Mouse (Mus musculus): ENCODE results near the gene Traip.
A peak's percentile ranks its signal among the peaks of the same experiment; 100 is the strongest.

Traip gene

GRCm38 (mm10) chr9:107923021-107923420, 26.9 kb upstream of the Traip start:
- peak; percentile 48 for DNase-seq (ENCODE audit: low read depth, low spot score)

GRCm38 (mm10) chr9:107923956-107924355, 26.0 kb upstream of the Traip start:
- no peak for DNase-seq (ENCODE audit: low read depth, low spot score)
- Histone ChIP-seq H3K36me3 (ENCODE audit: control insufficient read depth, insufficient read depth, low read length, poor library complexity, severe bottlenecking) (no peaks in the 10 kb centered on the region), H3K27me3 (ENCODE audit: control insufficient read depth, insufficient read depth, low read length, poor library complexity, severe bottlenecking) (no peaks in the 10 kb centered on the region)

More at GRCm38 (mm10) chr9:107923021-107923420, 26.9 kb upstream of the Traip start:
- no peaks in the 10 kb centered on the region for H3K27me3 ChIP-seq (ENCODE audit: control insufficient read depth, insufficient read depth, low read length, poor library complexity, severe bottlenecking)
- no peaks in the 10 kb centered on the region for H3K36me3 ChIP-seq (ENCODE audit: control insufficient read depth, insufficient read depth, low read length, poor library complexity, severe bottlenecking)

GRCm38 (mm10) chr9:107925251-107925650, 24.7 kb upstream of the Traip start:
- DNase-seq (ENCODE audit: low read depth, low spot score), result no peak
- Histone ChIP-seq H3K36me3 (ENCODE audit: control insufficient read depth, insufficient read depth, low read length, poor library complexity, severe bottlenecking) (no peaks in the 10 kb centered on the region), H3K27me3 (ENCODE audit: control insufficient read depth, insufficient read depth, low read length, poor library complexity, severe bottlenecking) (no peaks in the 10 kb centered on the region)

- H3K27me3 ChIP-seq (ENCODE audit: control insufficient read depth, insufficient read depth, low read length, poor library complexity, severe bottlenecking), result no peaks in the 10 kb centered on the region
- no peak for DNase-seq (ENCODE audit: low read depth, low spot score)
- no peaks in the 10 kb centered on the region for H3K36me3 ChIP-seq (ENCODE audit: control insufficient read depth, insufficient read depth, low read length, poor library complexity, severe bottlenecking)
Observed at GRCm38 (mm10) chr9:107926920-107927420, 23.0 kb upstream of the Traip start.

GRCm38 (mm10) chr9:107927749-107928148, 22.2 kb upstream of the Traip start:
- H3K36me3 ChIP-seq (ENCODE audit: control insufficient read depth, insufficient read depth, low read length, poor library complexity, severe bottlenecking), result no peaks in the 10 kb centered on the region
- no peaks in the 10 kb centered on the region for H3K27me3 ChIP-seq (ENCODE audit: control insufficient read depth, insufficient read depth, low read length, poor library complexity, severe bottlenecking)
- DNase-seq (ENCODE audit: low read depth, low spot score), result no peak

- Histone ChIP-seq H3K27me3 (ENCODE audit: control insufficient read depth, insufficient read depth, low read length, poor library complexity, severe bottlenecking) (no peaks in the 10 kb centered on the region), H3K36me3 (ENCODE audit: control insufficient read depth, insufficient read depth, low read length, poor library complexity, severe bottlenecking) (no peaks in the 10 kb centered on the region)
- no peak for DNase-seq (ENCODE audit: low read depth, low spot score)
Observed at GRCm38 (mm10) chr9:107928169-107928568, 21.8 kb upstream of the Traip start, which contains the start of gene Actl11. Gene Actl11 (plus strand): TSS chr9:107928469.

GRCm38 (mm10) chr9:107932221-107932620, 17.7 kb upstream of the Traip start:
- Histone ChIP-seq H3K36me3 (ENCODE audit: control insufficient read depth, insufficient read depth, low read length, poor library complexity, severe bottlenecking) (no peaks in the 10 kb centered on the region), H3K27me3 (ENCODE audit: control insufficient read depth, insufficient read depth, low read length, poor library complexity, severe bottlenecking) (no peaks in the 10 kb centered on the region)
- no peak for DNase-seq (ENCODE audit: low read depth, low spot score)

- Histone ChIP-seq H3K27me3 (ENCODE audit: control insufficient read depth, insufficient read depth, low read length, poor library complexity, severe bottlenecking) (no peaks in the 10 kb centered on the region), H3K36me3 (ENCODE audit: control insufficient read depth, insufficient read depth, low read length, poor library complexity, severe bottlenecking) (no peaks in the 10 kb centered on the region)
- peak; percentile 22 for DNase-seq (ENCODE audit: low read depth, low spot score)
Observed at GRCm38 (mm10) chr9:107934146-107934545, 15.8 kb upstream of the Traip start.

GRCm38 (mm10) chr9:107935374-107935773, 14.6 kb upstream of the Traip start, which contains the start of gene Camkv:
Gene Camkv (plus strand): TSS chr9:107935674.
- no peak for DNase-seq (ENCODE audit: low read depth, low spot score)
- no peaks in the 10 kb centered on the region for H3K27me3 ChIP-seq (ENCODE audit: control insufficient read depth, insufficient read depth, low read length, poor library complexity, severe bottlenecking)
- no peaks in the 10 kb centered on the region for H3K36me3 ChIP-seq (ENCODE audit: control insufficient read depth, insufficient read depth, low read length, poor library complexity, severe bottlenecking)

- peak; percentile 46 for DNase-seq (ENCODE audit: low read depth, low spot score)
- Histone ChIP-seq H3K36me3 (ENCODE audit: control insufficient read depth, insufficient read depth, low read length, poor library complexity, severe bottlenecking) (no peaks in the 10 kb centered on the region), H3K27me3 (ENCODE audit: control insufficient read depth, insufficient read depth, low read length, poor library complexity, severe bottlenecking) (no peaks in the 10 kb centered on the region)
Observed at GRCm38 (mm10) chr9:107935790-107936214, 14.1 kb upstream of the Traip start.

GRCm38 (mm10) chr9:107936215-107936822, 13.6 kb upstream of the Traip start:
- Histone ChIP-seq H3K27me3 (ENCODE audit: control insufficient read depth, insufficient read depth, low read length, poor library complexity, severe bottlenecking) (no peaks in the 10 kb centered on the region), H3K36me3 (ENCODE audit: control insufficient read depth, insufficient read depth, low read length, poor library complexity, severe bottlenecking) (no peaks in the 10 kb centered on the region)
- no peak for DNase-seq (ENCODE audit: low read depth, low spot score)

GRCm38 (mm10) chr9:107936831-107937230, 13.1 kb upstream of the Traip start:
- Histone ChIP-seq H3K36me3 (ENCODE audit: control insufficient read depth, insufficient read depth, low read length, poor library complexity, severe bottlenecking) (no peaks in the 10 kb centered on the region), H3K27me3 (ENCODE audit: control insufficient read depth, insufficient read depth, low read length, poor library complexity, severe bottlenecking) (no peaks in the 10 kb centered on the region)
- DNase-seq (ENCODE audit: low read depth, low spot score), result no peak

- no peak for DNase-seq (ENCODE audit: low read depth, low spot score)
- no peaks in the 10 kb centered on the region for H3K36me3 ChIP-seq (ENCODE audit: control insufficient read depth, insufficient read depth, low read length, poor library complexity, severe bottlenecking)
- no peaks in the 10 kb centered on the region for H3K27me3 ChIP-seq (ENCODE audit: control insufficient read depth, insufficient read depth, low read length, poor library complexity, severe bottlenecking)
Observed at GRCm38 (mm10) chr9:107947241-107948194, 2.4 kb upstream of the Traip start.

- DNase-seq (ENCODE audit: low read depth, low spot score), result peak; percentile 26
- Histone ChIP-seq H3K36me3 (ENCODE audit: control insufficient read depth, insufficient read depth, low read length, poor library complexity, severe bottlenecking) (no peaks in the 10 kb centered on the region), H3K27me3 (ENCODE audit: control insufficient read depth, insufficient read depth, low read length, poor library complexity, severe bottlenecking) (no peaks in the 10 kb centered on the region)
Observed at GRCm38 (mm10) chr9:107949184-107949921, 583 bp upstream of the Traip start.

Data from splenic B cell, adult 2 months (primary cell).